ENCODE assay signal across 8 mouse cellular contexts in genomic region chr7:49426060-49426459, GRCm38 (mm10).
A peak's percentile ranks its signal among the peaks of the same experiment; 100 is the strongest.
DNase-seq lines count a peak whose midpoint lies in the region; ATAC-seq and TF ChIP-seq lines count a peak whose summit lies in the region.

No protein-coding gene starts in this region.

- no peaks in the 10 kb centered on the region for H3K9me3 ChIP-seq in heart, embryonic 10.5 days
- no peaks in the 10 kb centered on the region for H3K9me3 ChIP-seq in midbrain, embryonic 11.5 days (ENCODE audit: control insufficient read depth, low read length)

- no peak for TF ChIP-seq POLR2A in heart, adult 2 months (IDR thresholded peaks at IDR 0.05; ENCODE audit: insufficient read depth, low read depth, low read length)

- intact Hi-C loops in heart, adult 2 months (cut with DNase I) = loop anchor here (2.0 to 5.0 kb wide), 3 partner anchors 27 to 293 kb away; no protein-coding TSS in a partner anchor
- intact Hi-C loops in gastrocnemius, postnatal 36 days (cut with DNase I) = loop anchor here (10.0 kb wide), 1 partner anchor 531 kb away; no protein-coding TSS in a partner anchor

- peak; percentile 88 for TF ChIP-seq CTCF in heart, adult 2 months (IDR thresholded peaks at IDR 0.05)

- DNase-seq in heart, adult 2 months = peak in 1 of 2 experiments; percentile 35
- no peak for DNase-seq in heart, embryonic 10.5 days (ENCODE audit: low spot score)
- DNase-seq in right cerebral cortex, postnatal 4 days = peak; percentile 77
- DNase-seq in right cerebral cortex, postnatal 36 days (ENCODE audit: low spot score in 2 of 2) = no peak
- DNase-seq in cerebellum, postnatal 10 days = peak; percentile 76 to 79
- peak; percentile 62 for DNase-seq in heart, postnatal 4 days
- DNase-seq in midbrain, embryonic 11.5 days (ENCODE audit: low spot score, missing footprints) = peak; percentile 94
- no peak for DNase-seq in gastrocnemius, postnatal 36 days

- no peak overlapping the region for H3K4me3 ChIP-seq in heart, adult 2 months
- H3K4me3 ChIP-seq in heart, embryonic 10.5 days = no peak overlapping the region
- no peak overlapping the region for H3K4me3 ChIP-seq in midbrain, embryonic 11.5 days (ENCODE audit: low read depth, low read length)

- H3K9ac ChIP-seq in heart, adult 2 months (ENCODE audit: low read depth, low read length) = no peak overlapping the region
- H3K9ac ChIP-seq in midbrain, embryonic 11.5 days (ENCODE audit: low read length) = no peak overlapping the region

- no peak overlapping the region for H3K4me2 ChIP-seq in midbrain, embryonic 11.5 days

- no peaks in the 10 kb centered on the region for H3K36me3 ChIP-seq in heart, adult 2 months (ENCODE audit: control insufficient read depth, insufficient read depth, low read length)
- no peaks in the 10 kb centered on the region for H3K36me3 ChIP-seq in heart, embryonic 10.5 days
- no peaks in the 10 kb centered on the region for H3K36me3 ChIP-seq in midbrain, embryonic 11.5 days (ENCODE audit: control insufficient read depth, insufficient read depth, low read length)

- WGBS in heart, adult 2 months = 36% methylated on average over 4 of the region's 4 CpGs
- 34% methylated on average over 4 of the region's 4 CpGs for WGBS in heart, embryonic 10.5 days
- 49% methylated on average over 4 of the region's 4 CpGs for WGBS in midbrain, embryonic 11.5 days

- no peak for TF ChIP-seq EP300 in heart, adult 2 months (IDR thresholded peaks at IDR 0.05; ENCODE audit: insufficient read depth, low read depth, low read length)

- no peaks in the 10 kb centered on the region for H3K79me2 ChIP-seq in heart, adult 2 months (replicated peaks; ENCODE audit: control insufficient read depth, insufficient read depth, low read length)

- no peak for ATAC-seq in midbrain, embryonic 11.5 days (ENCODE audit: low FRiP score)

- H3K27ac ChIP-seq in heart, adult 2 months = no peak overlapping the region
- no peak overlapping the region for H3K27ac ChIP-seq in heart, embryonic 10.5 days
- no peak overlapping the region for H3K27ac ChIP-seq in midbrain, embryonic 11.5 days (ENCODE audit: low read depth, low read length)

- no peaks in the 10 kb centered on the region for H3K27me3 ChIP-seq in heart, adult 2 months (ENCODE audit: control insufficient read depth, insufficient read depth, low read length)
- H3K27me3 ChIP-seq in heart, embryonic 10.5 days (ENCODE audit: insufficient read depth, poor library complexity, severe bottlenecking) = no peaks in the 10 kb centered on the region
- H3K27me3 ChIP-seq in midbrain, embryonic 11.5 days (ENCODE audit: control insufficient read depth, insufficient read depth, low read length) = no peaks in the 10 kb centered on the region

- H3K4me1 ChIP-seq in heart, adult 2 months (ENCODE audit: control insufficient read depth, insufficient read depth, low read length) = no peaks in the 10 kb centered on the region
- no peaks in the 10 kb centered on the region for H3K4me1 ChIP-seq in heart, embryonic 10.5 days
- peaks cover 2% of the 10 kb centered on the region; the same call in 1 of the 2 replicates for H3K4me1 ChIP-seq in midbrain, embryonic 11.5 days (ENCODE audit: control insufficient read depth, insufficient read depth, low read length)

Comparison
In these comparisons a context has a peak if more than half of its experiments do, and no peak if none do; other contexts are left out.
1. DNase-seq: peak in right cerebral cortex, postnatal 4 days (single experiment), cerebellum, postnatal 10 days (2 of 2), heart, postnatal 4 days (single experiment) and midbrain, embryonic 11.5 days (single experiment); none in heart, embryonic 10.5 days (single experiment), right cerebral cortex, postnatal 36 days (0 of 2) and gastrocnemius, postnatal 36 days (0 of 2).